Mouse (Mus musculus) lung, adult 2 months (tissue): ENCODE measurements around the gene Pla1a. TPM values are rescaled to one million over a fixed set of nuclear protein-coding genes. Genes with fewer than 3 reads are reported as not detected.

ENCODE experiments used
- DNase-seq: peaks from one replicate; pipeline ENCODE4 v3.0.0; 2022
- H3K4me1 ChIP-seq: fragments of 200-500 bp; 2 replicates; pipeline ENCODE4 v1.6.1; 2011; ENCODE audit warnings: low read length; ENCODE audit not compliant: control insufficient read depth, insufficient read depth
- H3K4me3 ChIP-seq: fragments of 200-500 bp; replicated peaks from 2 replicates; pipeline ENCODE3; 2011; ENCODE audit warnings: low read depth, mild to moderate bottlenecking, control low read depth, low read length; ENCODE audit errors: extremely low read depth
- CTCF ChIP-seq: fragments of 200-500 bp; IDR thresholded peaks from 2 replicates; pipeline ENCODE4 v1.5.1; 2011; ENCODE audit warnings: mild to moderate bottlenecking, low read length, control low read depth; ENCODE audit not compliant: insufficient read depth
- POLR2A ChIP-seq: fragments of 200-500 bp; IDR thresholded peaks from 2 replicates; pipeline ENCODE4 v1.6.1; 2011; ENCODE audit warnings: low read depth, mild to moderate bottlenecking, control low read depth, low read length, borderline replicate concordance; ENCODE audit errors: extremely low read depth
- WGBS: fragments of 180-500 bp; shearing (Covaris S2); methylation state at CpG from one replicate; pipeline ENCODE4 v1.1.7; 2018; 5-methylcytosine and 5-hydroxymethylcytosine counted together
- polyA plus RNA-seq: library from polyadenylated mRNA; depleted of rRNA; stranded (reverse); fragments of >200 nt; gene quantifications from 2 replicates; pipeline ENCODE4 v1.2.3, GENCODE M21; 2012

Pla1a gene
- polyA plus RNA-seq, 1 experiment, result 2.0 TPM

- no peak overlapping the region for H3K4me3 ChIP-seq
- TF ChIP-seq CTCF (no peak), POLR2A (no peak)
- DNase-seq, result no peak
- no peaks in the 10 kb centered on the region; the same call in 1 of the 2 replicates for H3K4me1 ChIP-seq
- 76% methylated on average over 4 of the region's 4 CpGs for WGBS
These were observed 27.0 kb upstream of the Pla1a start for GRCm38 (mm10) chr16:38459990-38460389.

DNA sequence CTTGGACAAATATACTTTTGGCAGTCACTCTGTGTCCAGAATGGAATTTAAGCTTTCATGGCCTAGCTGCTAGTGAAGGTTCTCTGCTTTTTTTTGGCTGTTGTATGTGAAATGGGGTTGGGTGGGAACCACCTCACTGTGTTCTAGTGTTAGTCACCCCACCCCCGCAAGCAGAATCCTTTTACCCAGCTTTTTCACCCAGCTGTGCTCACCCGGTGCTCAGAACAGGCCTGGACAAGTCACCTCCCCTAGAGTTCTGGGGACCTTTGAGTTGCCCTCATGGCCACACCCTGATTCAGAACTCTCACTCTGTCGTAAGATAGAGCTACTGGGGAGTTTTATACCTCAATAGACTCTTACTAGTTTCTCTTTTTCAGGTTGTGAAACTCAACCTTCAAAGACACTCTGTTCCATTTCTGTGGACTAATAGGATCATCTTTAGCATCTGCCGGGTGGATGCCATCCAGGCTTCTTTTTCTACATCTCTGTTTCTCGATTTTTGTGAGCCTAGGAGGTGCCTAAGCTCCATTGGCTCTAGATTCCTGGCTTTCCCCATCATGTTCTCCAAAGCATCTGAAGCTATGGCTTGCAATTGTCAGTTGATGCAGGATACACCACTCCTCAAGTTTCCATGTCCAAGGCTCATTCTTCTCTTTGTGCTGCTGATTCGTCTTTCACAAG, 25.8 kb upstream of the Pla1a start:
- 61% methylated on average over 6 of the region's 6 CpGs for WGBS
- DNase-seq, result no peak
- TF ChIP-seq POLR2A (no peak), CTCF (no peak)

DNA sequence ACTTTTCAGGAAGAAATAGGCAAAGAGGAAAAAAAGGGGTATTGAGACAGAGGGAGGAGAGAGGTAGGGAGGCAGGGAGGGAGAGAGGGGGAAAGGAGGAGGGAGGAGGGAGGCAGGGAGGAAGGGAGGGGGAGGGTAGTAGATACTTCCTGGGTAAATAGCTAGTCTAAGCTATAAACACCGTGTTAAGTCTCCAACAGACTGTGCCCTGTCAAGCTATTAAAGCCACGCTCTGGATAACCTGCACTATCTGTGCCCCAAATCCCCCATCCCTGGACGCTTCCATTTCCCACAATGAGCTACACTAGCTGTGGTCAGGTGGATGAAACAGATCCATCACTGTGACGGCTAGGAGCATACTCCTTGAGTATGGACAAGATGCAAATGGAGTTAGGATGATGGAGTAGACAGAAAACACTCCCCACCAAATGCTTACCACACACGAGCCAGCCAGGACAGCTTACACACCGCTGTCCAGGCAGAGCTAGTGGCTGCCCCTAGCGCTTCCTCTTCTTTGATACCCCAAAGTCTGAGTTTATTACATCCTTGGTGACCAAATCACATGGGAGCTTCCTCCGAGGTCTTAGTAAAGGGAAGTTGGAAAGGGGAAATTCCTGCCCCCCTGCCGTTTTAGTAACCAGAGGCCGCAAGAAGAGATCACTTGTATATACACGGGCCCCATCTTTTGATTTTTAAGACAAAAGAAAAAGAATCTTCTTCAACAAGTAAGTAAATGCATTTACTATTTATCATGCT, 24.0 kb upstream of the Pla1a start:
- no peak overlapping the region for H3K4me3 ChIP-seq
- 44% methylated on average over 11 of the region's 11 CpGs for WGBS
- DNase-seq, result no peak
- no peak for TF ChIP-seq POLR2A
- TF ChIP-seq CTCF, result no peak
- no peaks in the 10 kb centered on the region; the same call in 1 of the 2 replicates for H3K4me1 ChIP-seq

More for the DNA sequence above, 25.8 kb upstream of the Pla1a start:
- no peak overlapping the region for H3K4me3 ChIP-seq
- no peaks in the 10 kb centered on the region; the same call in 1 of the 2 replicates for H3K4me1 ChIP-seq

GRCm38 (mm10) chr16:38455511-38456418, 22.8 kb upstream of the Pla1a start, which contains the start of gene Cd80:
Gene Cd80 (plus strand): TSS chr16:38455561.
- H3K4me1 ChIP-seq, result 0 out of 2 replicates have a peak, but pooled peaks cover 2% of the 10 kb centered on the region
- no peak within 1 kb of the TSS for H3K4me3 ChIP-seq
- no peak for DNase-seq
- WGBS, result 63% methylated on average over 17 of the region's 17 CpGs
- TF ChIP-seq POLR2A, result no peak
- TF ChIP-seq CTCF, result no peak

DNA sequence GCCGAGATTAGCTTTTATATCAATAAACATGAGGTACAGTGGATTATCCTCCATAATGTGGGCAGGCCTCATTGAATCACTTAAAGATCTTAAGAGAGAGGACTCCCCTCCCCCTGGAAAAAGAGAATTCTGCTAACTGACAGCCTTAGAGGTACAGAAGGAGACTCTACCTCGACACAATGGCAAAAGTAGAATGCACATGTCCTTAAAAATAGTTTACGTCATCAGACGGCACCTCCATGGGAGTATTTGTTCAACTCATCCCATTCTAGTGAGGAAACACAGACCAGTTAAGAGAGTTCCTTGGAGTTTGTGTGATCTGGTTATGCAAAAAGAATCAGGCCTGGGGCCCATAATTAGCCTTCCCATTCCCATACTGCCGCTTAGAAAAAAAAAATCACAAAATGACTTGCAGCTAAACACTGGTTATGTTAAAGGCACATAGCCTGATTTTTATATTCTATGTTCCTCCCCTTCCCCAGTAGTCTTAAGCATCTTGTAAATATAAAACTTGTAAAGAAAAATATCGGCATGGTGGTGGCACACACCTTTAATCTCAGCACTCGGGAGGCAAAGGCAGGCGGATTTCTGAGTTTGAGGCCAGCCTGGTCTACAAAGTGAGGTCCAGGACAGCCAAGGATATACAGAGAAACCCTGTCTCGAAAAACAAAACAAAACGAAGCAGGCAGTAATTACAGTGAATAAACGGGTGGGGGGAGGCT, 21.7 kb upstream of the Pla1a start:
- no peak overlapping the region for H3K4me3 ChIP-seq
- 75% methylated on average over 11 of the region's 11 CpGs for WGBS
- DNase-seq, result no peak
- TF ChIP-seq CTCF, result no peak
- TF ChIP-seq POLR2A, result no peak
- 0 out of 2 replicates have a peak, but pooled peaks cover 2% of the 10 kb centered on the region for H3K4me1 ChIP-seq

DNA sequence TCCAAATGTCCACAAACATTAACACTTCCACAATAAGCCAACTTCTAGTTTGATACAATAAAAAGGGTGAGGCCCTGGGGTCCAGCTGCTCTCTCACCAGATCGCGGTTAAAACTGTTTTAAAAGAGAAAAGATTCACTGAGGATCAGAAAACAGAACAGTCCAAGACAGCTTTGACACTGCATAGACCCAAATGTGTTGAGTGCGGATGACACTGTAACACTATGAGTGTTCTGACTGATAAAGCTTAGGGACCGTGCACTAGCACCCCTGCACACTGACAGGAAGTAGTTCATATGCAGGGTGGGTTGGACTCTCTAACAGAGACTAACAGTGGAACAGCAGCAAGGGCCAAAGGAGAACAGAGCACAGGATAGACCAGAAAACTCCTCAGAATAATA, 21.0 kb upstream of the Pla1a start:
- no peak for DNase-seq
- TF ChIP-seq CTCF (no peak), POLR2A (no peak)
- no peak overlapping the region for H3K4me3 ChIP-seq
- 0 out of 2 replicates have a peak, but pooled peaks cover 2% of the 10 kb centered on the region for H3K4me1 ChIP-seq
- WGBS, result 91% methylated on average over 4 of the region's 4 CpGs

- TF ChIP-seq POLR2A, result no peak
- 19% methylated on average over 3 of the region's 3 CpGs for WGBS
- Histone ChIP-seq H3K4me1 (0 out of 2 replicates have a peak, but pooled peaks cover 2% of the 10 kb centered on the region), H3K4me3 (peak overlapping the region; percentile 96)
- DNase-seq, result no peak
These were observed 20.2 kb upstream of the Pla1a start for GRCm38 (mm10) chr16:38453203-38453553.

DNA sequence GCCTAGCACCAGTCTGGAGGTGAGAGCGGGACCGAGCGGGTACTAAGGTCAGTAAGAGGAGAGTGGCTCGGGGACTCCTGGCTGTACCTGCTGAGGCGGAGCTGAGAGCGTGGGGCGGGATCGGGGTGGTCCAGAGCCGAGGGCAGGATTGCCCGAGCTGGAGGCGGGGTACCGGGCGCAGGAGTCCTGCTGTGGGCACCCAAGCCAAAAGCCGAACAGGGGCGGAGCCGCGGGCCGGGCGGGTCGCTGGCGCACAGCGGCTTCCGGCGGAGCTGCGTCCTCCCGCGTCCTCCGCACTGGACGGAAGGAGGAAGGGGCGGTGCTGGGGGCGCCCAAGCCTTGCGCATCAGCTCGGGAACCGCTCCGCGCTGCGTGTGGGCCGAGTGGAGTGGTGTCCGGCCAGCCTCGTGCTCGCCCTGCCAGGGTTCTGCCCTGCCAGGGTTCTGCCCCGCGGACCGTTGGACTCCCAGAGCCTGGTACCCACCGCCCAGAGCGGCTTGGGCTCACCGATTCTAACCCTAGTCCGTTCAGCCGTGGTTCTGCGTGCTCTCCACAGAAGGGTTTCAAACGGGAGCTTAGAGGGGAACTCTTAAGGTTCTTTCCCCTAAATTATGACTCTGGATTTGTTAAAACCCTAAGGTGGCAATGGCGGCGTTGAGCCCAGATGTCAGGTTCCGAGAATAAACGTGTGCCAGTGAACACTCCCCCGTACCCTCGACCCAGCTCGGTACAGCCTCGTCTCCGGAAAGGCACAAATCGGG, 19.7 kb upstream of the Pla1a start, which contains the start of gene Adprh:
Adprh (minus strand) TSS at position 262 of the 761 bp plus-strand sequence.
- 1% methylated on average over 61 of the region's 61 CpGs for WGBS
- Histone ChIP-seq H3K4me3 (peak within 1 kb of the TSS; percentile 96), H3K4me1 (0 out of 2 replicates have a peak, but pooled peaks cover 2% of the 10 kb centered on the region)
- peak; percentile 91 for DNase-seq
- TF ChIP-seq CTCF (no peak), POLR2A (peak; percentile 96)
